Mouse (Mus musculus) forebrain, embryonic 16.5 days (tissue): Measurements from ENCODE around the gene Raly. TPM values are rescaled to one million over a fixed set of nuclear protein-coding genes. Genes with fewer than 3 reads are reported as not detected.

Experiments
- ATAC-seq: fragments of 200-750 bp; cut with Nextera tagmentation; 2 replicates; pipeline ENCODE4 v1.8.0; 2017; ENCODE audit warnings: mild to moderate bottlenecking, moderate library complexity
- H3K27ac ChIP-seq: fragments of 300-500 bp; sonication (generic); 2 replicates; pipeline ENCODE4 v1.5.1; 2014; ENCODE audit warnings: low read length, control low read depth
- H3K27me3 ChIP-seq: fragments of 300-500 bp; sonication (generic); replicated peaks from 2 replicates; pipeline ENCODE4 v1.6.1; 2014; ENCODE audit warnings: low read length; ENCODE audit not compliant: control insufficient read depth, insufficient read depth
- H3K36me3 ChIP-seq: fragments of 300-500 bp; sonication (generic); 2 replicates; pipeline ENCODE4 v1.6.1; 2014; ENCODE audit not compliant: control insufficient read depth, insufficient read depth
- H3K4me1 ChIP-seq: fragments of 300-500 bp; sonication (generic); replicated peaks from 2 replicates; pipeline ENCODE4 v1.6.1; 2014; ENCODE audit warnings: low read length; ENCODE audit not compliant: control insufficient read depth, insufficient read depth
- H3K4me2 ChIP-seq: fragments of 300-500 bp; sonication (generic); 2 replicates; pipeline ENCODE4 v1.6.1; 2014; ENCODE audit warnings: mild to moderate bottlenecking, low read length, control low read depth
- H3K4me3 ChIP-seq: fragments of 300-500 bp; sonication (generic); replicated peaks from 2 replicates; pipeline ENCODE4 v1.5.1; 2014; ENCODE audit warnings: mild to moderate bottlenecking, low read length, control low read depth
- H3K9ac ChIP-seq: fragments of 300-500 bp; sonication (generic); replicated peaks from 2 replicates; pipeline ENCODE4 v1.6.1; 2014; ENCODE audit warnings: low read depth, low read length, control low read depth
- H3K9me3 ChIP-seq: fragments of 300-500 bp; sonication (generic); 2 replicates; pipeline ENCODE4 v1.6.1; 2016; ENCODE audit warnings: low read length; ENCODE audit not compliant: control insufficient read depth
- WGBS: fragments of 180-500 bp; shearing (Covaris S2); extraction: QIAGEN DNeasy Blood & Tissue Kit; methylation state at CpG from one replicate; pipeline ENCODE4 v1.1.7; 2014; 5-methylcytosine and 5-hydroxymethylcytosine counted together
- polyA plus RNA-seq: library from polyadenylated mRNA; unstranded; fragments of >200 nt; fragmentation: Nextera tagmentation; extraction: Ambion mirVana; gene quantifications from 2 replicates; pipeline ENCODE4 v1.2.1, GENCODE M21; 2015

The Raly gene
- polyA plus RNA-seq, 1 experiment from 2014 or later: 47.7 TPM

GRCm38 (mm10) chr2:154818599-154818998 lies 27.7 kb downstream of the Raly start:
- Histone ChIP-seq H3K4me1 (peaks cover 26% of the 10 kb centered on the region), H3K27ac (no peak overlapping the region), H3K9ac (no peak overlapping the region), H3K4me3 (no peak overlapping the region), H3K27me3 (no peaks in the 10 kb centered on the region), H3K4me2 (no peak overlapping the region), H3K36me3 (no peaks in the 10 kb centered on the region), H3K9me3 (no peaks in the 10 kb centered on the region)
- 72% methylated on average over 1 of the region's 1 CpGs for WGBS
- no peak for ATAC-seq

- no peak for ATAC-seq
Measured at GRCm38 (mm10) chr2:154820346-154820745, 29.4 kb downstream of the Raly start.

GRCm38 (mm10) chr2:154826054-154826538 lies 35.2 kb downstream of the Raly start:
- no peak for ATAC-seq
- Histone ChIP-seq H3K4me3 (no peak overlapping the region), H3K27me3 (no peaks in the 10 kb centered on the region), H3K4me1 (0 out of 2 replicates have a peak, but pooled peaks cover 2% of the 10 kb centered on the region), H3K9ac (no peak overlapping the region), H3K4me2 (no peak overlapping the region), H3K9me3 (no peaks in the 10 kb centered on the region), H3K27ac (no peak overlapping the region), H3K36me3 (no peaks in the 10 kb centered on the region)
- WGBS: 90% methylated on average over 1 of the region's 1 CpGs

More at GRCm38 (mm10) chr2:154820346-154820745, 29.4 kb downstream of the Raly start:
- no peak overlapping the region for H3K27ac ChIP-seq
- H3K36me3 ChIP-seq: no peaks in the 10 kb centered on the region
- peaks cover 26% of the 10 kb centered on the region for H3K4me1 ChIP-seq
- no peak overlapping the region for H3K4me3 ChIP-seq
- H3K27me3 ChIP-seq: no peaks in the 10 kb centered on the region
- H3K4me2 ChIP-seq: no peak overlapping the region
- no peaks in the 10 kb centered on the region for H3K9me3 ChIP-seq
- 79% methylated on average over 1 of the region's 1 CpGs for WGBS
- H3K9ac ChIP-seq: no peak overlapping the region

- no peak overlapping the region for H3K27ac ChIP-seq
- H3K36me3 ChIP-seq: no peaks in the 10 kb centered on the region
- H3K9ac ChIP-seq: no peak overlapping the region
- H3K4me1 ChIP-seq: peaks cover 5% of the 10 kb centered on the region
- no peak for ATAC-seq
- no peak overlapping the region for H3K4me2 ChIP-seq
- H3K9me3 ChIP-seq: no peaks in the 10 kb centered on the region
- no peaks in the 10 kb centered on the region for H3K27me3 ChIP-seq
- 74% methylated on average over 4 of the region's 4 CpGs for WGBS
- H3K4me3 ChIP-seq: no peak overlapping the region
Measured at GRCm38 (mm10) chr2:154827521-154827920, 36.6 kb downstream of the Raly start.

- Histone ChIP-seq H3K27me3 (no peaks in the 10 kb centered on the region), H3K9me3 (no peaks in the 10 kb centered on the region), H3K9ac (no peak overlapping the region), H3K4me2 (no peak overlapping the region), H3K27ac (no peak overlapping the region; the same call in 1 of the 2 replicates), H3K4me3 (no peak overlapping the region), H3K4me1 (peaks cover 7% of the 10 kb centered on the region), H3K36me3 (no peaks in the 10 kb centered on the region)
- WGBS: 41% methylated on average over 4 of the region's 4 CpGs
- ATAC-seq: no peak
Measured at GRCm38 (mm10) chr2:154832471-154832870, 41.6 kb downstream of the Raly start.

DNA sequence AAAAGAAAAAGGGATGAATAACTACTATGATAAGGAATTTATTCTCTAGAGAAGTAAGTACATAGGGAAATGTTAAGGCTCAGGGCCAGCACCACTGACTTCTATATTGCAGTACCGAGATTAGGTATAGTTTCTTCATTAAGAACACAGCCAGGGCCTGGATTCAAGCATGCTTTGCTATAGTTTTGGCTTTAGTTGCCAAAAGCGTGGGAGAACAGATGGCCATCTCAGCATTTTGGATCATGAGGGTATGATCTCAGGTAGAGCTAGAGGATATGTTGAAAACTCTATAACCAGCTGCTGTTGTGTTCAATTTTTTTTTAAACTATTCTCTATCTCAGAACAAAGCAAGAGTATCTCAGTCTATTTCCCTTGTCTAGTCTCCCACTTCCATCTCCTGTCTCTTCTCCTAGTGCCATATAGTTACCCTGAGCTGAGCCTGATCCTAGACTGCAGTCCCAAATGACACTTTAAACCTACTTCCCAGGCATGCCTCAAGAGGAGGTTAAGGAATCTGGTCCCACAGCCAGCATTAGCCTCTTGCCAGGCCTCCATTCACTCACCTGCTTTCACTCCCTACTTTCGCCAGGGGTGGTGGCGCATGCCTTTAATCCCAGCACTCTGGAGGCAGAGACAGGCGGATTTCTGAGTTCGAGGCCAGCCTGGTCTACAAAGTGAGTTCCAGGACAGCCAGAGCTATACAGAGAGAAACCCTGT lies 43.4 kb downstream of the Raly start:
- H3K4me1 ChIP-seq: peaks cover 6% of the 10 kb centered on the region
- no peak overlapping the region for H3K9ac ChIP-seq
- WGBS: 86% methylated on average over 6 of the region's 6 CpGs
- no peak overlapping the region for H3K4me2 ChIP-seq
- H3K27me3 ChIP-seq: no peaks in the 10 kb centered on the region
- no peaks in the 10 kb centered on the region for H3K36me3 ChIP-seq
- H3K9me3 ChIP-seq: no peaks in the 10 kb centered on the region
- no peak for ATAC-seq
- H3K27ac ChIP-seq: no peak overlapping the region
- H3K4me3 ChIP-seq: no peak overlapping the region

- H3K27me3 ChIP-seq: no peaks in the 10 kb centered on the region
- H3K36me3 ChIP-seq: no peaks in the 10 kb centered on the region
- no peak for ATAC-seq
- no peak overlapping the region for H3K4me2 ChIP-seq
- peaks cover 6% of the 10 kb centered on the region; the same call in 1 of the 2 replicates for H3K9me3 ChIP-seq
- WGBS: 81% methylated on average over 2 of the region's 2 CpGs
- no peak overlapping the region for H3K4me3 ChIP-seq
- H3K9ac ChIP-seq: no peak overlapping the region
- peaks cover 6% of the 10 kb centered on the region for H3K4me1 ChIP-seq
- H3K27ac ChIP-seq: no peak overlapping the region
Measured at GRCm38 (mm10) chr2:154836537-154836936, 45.6 kb downstream of the Raly start.

DNA sequence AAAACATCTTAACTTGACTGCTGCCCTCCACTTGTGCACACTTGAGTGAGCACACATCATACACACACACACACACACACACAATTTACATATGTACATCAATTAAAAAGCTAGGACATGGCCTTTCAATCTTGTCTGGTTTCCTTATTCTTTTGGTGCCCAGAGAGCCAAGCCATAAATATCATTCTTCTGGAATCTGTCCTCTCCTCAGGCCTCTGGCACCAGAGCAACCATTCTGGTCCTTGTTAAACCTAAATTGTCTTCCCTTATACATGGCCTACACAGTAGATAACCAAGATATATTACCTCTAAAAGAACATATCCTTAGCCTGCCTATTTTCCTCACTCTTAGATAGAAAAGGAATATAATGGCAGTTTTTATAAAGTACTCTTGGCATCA lies 57.2 kb downstream of the Raly start:
- no peak overlapping the region for H3K4me3 ChIP-seq
- H3K27me3 ChIP-seq: no peaks in the 10 kb centered on the region
- ATAC-seq: no peak
- no peak overlapping the region for H3K4me2 ChIP-seq
- no peaks in the 10 kb centered on the region for H3K36me3 ChIP-seq
- no peaks in the 10 kb centered on the region for H3K4me1 ChIP-seq
- H3K9ac ChIP-seq: no peak overlapping the region
- H3K9me3 ChIP-seq: no peaks in the 10 kb centered on the region
- H3K27ac ChIP-seq: no peak overlapping the region

DNA sequence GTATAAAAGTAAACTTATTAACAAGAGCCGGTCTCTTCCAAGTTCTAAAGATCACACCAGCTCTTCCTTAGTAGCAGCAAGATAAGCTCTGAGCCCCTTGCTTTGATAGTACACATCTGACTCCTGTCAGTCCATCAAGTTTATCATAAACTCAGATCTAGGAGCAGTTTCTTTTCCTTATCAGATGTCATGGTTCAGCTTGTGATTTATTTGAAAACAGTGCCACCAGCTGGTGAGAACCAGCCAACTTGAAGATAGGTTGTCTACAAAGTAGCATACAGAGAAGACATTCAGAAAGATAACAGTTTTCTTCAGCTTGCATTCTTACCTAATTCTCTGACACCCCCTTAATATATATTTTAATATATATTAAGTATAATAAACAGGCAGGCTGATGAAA lies 64.5 kb downstream of the Raly start:
- H3K36me3 ChIP-seq: 0 out of 2 replicates have a peak, but pooled peaks cover 2% of the 10 kb centered on the region
- H3K4me1 ChIP-seq: 0 out of 2 replicates have a peak, but pooled peaks cover 3% of the 10 kb centered on the region
- no peak overlapping the region for H3K4me2 ChIP-seq
- no peak overlapping the region for H3K4me3 ChIP-seq
- 0 out of 2 replicates have a peak, but pooled peaks have one; percentile 33 for ATAC-seq
- H3K9me3 ChIP-seq: no peaks in the 10 kb centered on the region
- WGBS: 84% methylated on average over 1 of the region's 1 CpGs
- H3K27me3 ChIP-seq: no peaks in the 10 kb centered on the region
- H3K27ac ChIP-seq: no peak overlapping the region
- H3K9ac ChIP-seq: no peak overlapping the region
